Mouse (Mus musculus): ENCODE measurements at regions not wholly inside any gene's neighbourhood (a gene's known extent, or its start where the extent isn't known, plus 50 kb on each side); places are given as distances from the start of the nearest gene placed in this dataset.
A peak's percentile ranks its signal among the peaks of the same experiment; 100 is the strongest.

DNA sequence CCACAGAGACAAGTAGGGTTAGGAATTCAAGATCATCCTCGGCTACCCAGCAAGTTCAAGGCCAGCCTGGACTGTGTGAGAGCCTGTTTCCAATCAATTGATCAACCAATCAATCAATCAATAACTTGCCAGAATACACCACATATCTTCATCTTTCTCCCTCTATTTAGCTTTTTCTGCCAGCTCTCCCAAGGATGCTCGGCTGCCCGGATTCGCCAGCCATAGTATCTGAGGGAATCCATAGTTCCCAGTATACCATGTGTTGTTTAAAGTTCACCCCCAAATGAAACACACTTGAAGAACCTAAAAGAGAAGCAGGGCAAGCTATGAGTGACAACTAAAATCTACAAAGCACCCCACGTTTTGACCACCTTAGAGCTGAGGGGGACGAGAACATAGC is 119.3 kb upstream of the Hnrnpa3 start:
- no peaks in the 10 kb centered on the region for H3K27me3 ChIP-seq (replicated peaks; ENCODE audit: control insufficient read depth, insufficient read depth, low read length)
- no peaks in the 10 kb centered on the region for H3K4me1 ChIP-seq (ENCODE audit: control insufficient read depth, insufficient read depth, low read length)
- H3K4me3 ChIP-seq (ENCODE audit: low read depth, low read length): no peak overlapping the region
- no peaks in the 10 kb centered on the region for H3K9me3 ChIP-seq (ENCODE audit: control insufficient read depth, low read length)
- H3K4me2 ChIP-seq (ENCODE audit: low read depth, low read length): no peak overlapping the region
- no peak overlapping the region for H3K27ac ChIP-seq (replicated peaks; ENCODE audit: low read depth, low read length)
- no peaks in the 10 kb centered on the region for H3K36me3 ChIP-seq (ENCODE audit: control insufficient read depth, insufficient read depth, low read length)
- 92% methylated on average over 6 of the region's 6 CpGs for WGBS
- no peak for ATAC-seq (ENCODE audit: low read depth)
- H3K9ac ChIP-seq (ENCODE audit: low read depth, low read length): no peak overlapping the region
- no peak for DNase-seq (ENCODE audit: low spot score)

DNA sequence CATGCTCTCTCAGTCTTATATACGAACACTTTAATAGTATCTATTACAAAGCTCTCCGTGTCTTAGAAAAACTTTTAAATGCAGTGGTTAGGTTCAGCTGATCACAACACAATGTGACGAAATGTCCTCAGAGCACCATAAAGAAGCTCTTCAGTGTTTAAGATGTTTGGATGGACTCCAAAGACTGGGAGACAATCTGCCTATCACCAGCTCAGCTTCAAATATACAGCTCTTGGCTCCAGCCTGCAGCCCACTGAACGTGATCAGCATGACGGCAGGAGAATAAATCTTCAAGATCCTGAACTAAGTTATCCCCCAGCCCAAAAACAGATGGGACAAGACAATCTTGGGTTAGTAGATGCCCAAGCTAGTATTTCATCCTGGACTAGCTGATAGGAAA is 116.7 kb upstream of the Hnrnpa3 start:
- H3K4me2 ChIP-seq (ENCODE audit: low read depth, low read length): no peak overlapping the region
- H3K4me1 ChIP-seq (ENCODE audit: control insufficient read depth, insufficient read depth, low read length): no peaks in the 10 kb centered on the region
- no peak overlapping the region for H3K4me3 ChIP-seq (ENCODE audit: low read depth, low read length)
- no peak for ATAC-seq (ENCODE audit: low read depth)
- H3K27me3 ChIP-seq (replicated peaks; ENCODE audit: control insufficient read depth, insufficient read depth, low read length): no peaks in the 10 kb centered on the region
- WGBS: 62% methylated on average over 5 of the region's 5 CpGs
- peak; percentile 49 for DNase-seq (ENCODE audit: low spot score)
- H3K27ac ChIP-seq (replicated peaks; ENCODE audit: low read depth, low read length): no peak overlapping the region
- no peaks in the 10 kb centered on the region for H3K36me3 ChIP-seq (ENCODE audit: control insufficient read depth, insufficient read depth, low read length)
- H3K9ac ChIP-seq (ENCODE audit: low read depth, low read length): no peak overlapping the region
- no peaks in the 10 kb centered on the region for H3K9me3 ChIP-seq (ENCODE audit: control insufficient read depth, low read length)

DNA sequence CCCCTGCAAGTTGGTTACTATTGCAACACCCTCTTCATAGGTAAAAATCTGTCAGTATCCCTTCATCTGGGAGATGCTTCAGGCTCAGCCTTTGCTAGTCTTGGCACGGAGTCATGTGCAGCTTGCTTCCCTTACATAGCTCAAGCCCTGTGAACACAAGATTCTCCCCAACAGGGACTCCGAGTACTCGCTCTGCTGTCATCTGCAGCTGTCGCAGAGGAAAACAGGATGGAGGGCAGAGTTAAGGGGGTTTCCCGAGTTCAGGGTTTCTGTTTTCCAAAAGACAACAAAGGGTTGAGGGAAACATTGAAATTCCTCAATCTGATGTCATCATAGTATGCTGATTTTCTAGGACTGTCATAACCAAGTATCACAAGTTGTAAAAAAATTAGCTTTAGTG is 116.3 kb upstream of the Hnrnpa3 start:
- Histone ChIP-seq H3K4me2 (ENCODE audit: low read depth, low read length) (no peak overlapping the region), H3K4me3 (ENCODE audit: low read depth, low read length) (no peak overlapping the region), H3K36me3 (ENCODE audit: control insufficient read depth, insufficient read depth, low read length) (no peaks in the 10 kb centered on the region), H3K4me1 (ENCODE audit: control insufficient read depth, insufficient read depth, low read length) (no peaks in the 10 kb centered on the region), H3K27ac (replicated peaks; ENCODE audit: low read depth, low read length) (no peak overlapping the region), H3K9me3 (ENCODE audit: control insufficient read depth, low read length) (no peaks in the 10 kb centered on the region), H3K27me3 (replicated peaks; ENCODE audit: control insufficient read depth, insufficient read depth, low read length) (no peaks in the 10 kb centered on the region), H3K9ac (ENCODE audit: low read depth, low read length) (no peak overlapping the region)
- WGBS: 54% methylated on average over 5 of the region's 5 CpGs
- DNase-seq (ENCODE audit: low spot score) (peak; percentile 70), ATAC-seq (ENCODE audit: low read depth) (no peak)

DNA sequence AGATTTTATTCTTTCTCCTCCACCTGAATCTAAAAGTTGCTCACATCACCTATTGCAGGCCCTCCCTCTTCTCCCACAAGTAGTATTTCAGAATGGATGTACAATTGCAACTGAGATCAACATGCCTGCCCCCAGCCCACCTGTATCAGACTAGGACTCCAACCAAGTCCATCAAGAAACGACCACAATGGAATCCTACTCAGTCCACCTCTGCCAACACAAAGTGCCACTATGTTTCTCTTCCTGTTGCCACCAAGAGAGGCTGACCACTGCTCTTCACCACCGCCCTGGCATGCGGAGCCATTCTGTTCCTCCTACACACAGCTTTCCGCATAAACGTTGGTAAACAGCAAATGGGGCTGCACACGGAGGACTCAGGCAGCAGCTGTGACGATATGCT is 113.1 kb upstream of the Hnrnpa3 start:
- ATAC-seq (ENCODE audit: low read depth) (no peak), DNase-seq (ENCODE audit: low spot score) (no peak)
- Histone ChIP-seq H3K9ac (ENCODE audit: low read depth, low read length) (no peak overlapping the region), H3K4me2 (ENCODE audit: low read depth, low read length) (no peak overlapping the region), H3K4me3 (ENCODE audit: low read depth, low read length) (no peak overlapping the region), H3K36me3 (ENCODE audit: control insufficient read depth, insufficient read depth, low read length) (no peaks in the 10 kb centered on the region), H3K9me3 (ENCODE audit: control insufficient read depth, low read length) (no peaks in the 10 kb centered on the region), H3K27me3 (replicated peaks; ENCODE audit: control insufficient read depth, insufficient read depth, low read length) (no peaks in the 10 kb centered on the region), H3K27ac (replicated peaks; ENCODE audit: low read depth, low read length) (no peak overlapping the region), H3K4me1 (ENCODE audit: control insufficient read depth, insufficient read depth, low read length) (no peaks in the 10 kb centered on the region)
- WGBS: 83% methylated on average over 7 of the region's 7 CpGs

DNA sequence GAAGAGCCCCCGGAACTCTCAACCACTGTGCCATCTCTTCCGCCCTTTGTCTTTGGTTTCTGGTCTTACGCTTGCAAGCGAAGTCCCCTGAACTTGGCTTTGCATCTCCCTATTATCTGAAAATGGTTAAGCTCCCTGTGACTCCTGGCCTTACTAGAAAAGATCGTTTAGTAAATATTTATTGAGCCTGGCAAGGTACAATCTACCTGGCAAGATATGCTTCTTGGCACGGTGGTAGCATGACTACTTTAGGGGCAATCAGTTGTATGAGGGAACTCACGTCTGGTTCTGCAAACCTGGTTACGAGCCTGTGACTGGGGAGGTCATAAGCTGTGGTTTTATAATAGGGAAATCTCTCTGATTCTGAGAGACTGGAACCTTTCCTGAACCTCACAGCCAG is 103.4 kb upstream of the Hnrnpa3 start:
- no peak overlapping the region for H3K9ac ChIP-seq (ENCODE audit: low read depth, low read length)
- no peaks in the 10 kb centered on the region for H3K9me3 ChIP-seq (ENCODE audit: control insufficient read depth, low read length)
- ATAC-seq (ENCODE audit: low read depth) (no peak), DNase-seq (ENCODE audit: low spot score) (no peak)
- no peaks in the 10 kb centered on the region for H3K27me3 ChIP-seq (replicated peaks; ENCODE audit: control insufficient read depth, insufficient read depth, low read length)
- no peak overlapping the region for H3K4me2 ChIP-seq (ENCODE audit: low read depth, low read length)
- no peak overlapping the region for H3K4me3 ChIP-seq (ENCODE audit: low read depth, low read length)
- 92% methylated on average over 8 of the region's 8 CpGs for WGBS
- H3K4me1 ChIP-seq (ENCODE audit: control insufficient read depth, insufficient read depth, low read length): no peaks in the 10 kb centered on the region; the same call in 1 of the 2 replicates
- no peaks in the 10 kb centered on the region for H3K36me3 ChIP-seq (ENCODE audit: control insufficient read depth, insufficient read depth, low read length)
- H3K27ac ChIP-seq (replicated peaks; ENCODE audit: low read depth, low read length): no peak overlapping the region

DNA sequence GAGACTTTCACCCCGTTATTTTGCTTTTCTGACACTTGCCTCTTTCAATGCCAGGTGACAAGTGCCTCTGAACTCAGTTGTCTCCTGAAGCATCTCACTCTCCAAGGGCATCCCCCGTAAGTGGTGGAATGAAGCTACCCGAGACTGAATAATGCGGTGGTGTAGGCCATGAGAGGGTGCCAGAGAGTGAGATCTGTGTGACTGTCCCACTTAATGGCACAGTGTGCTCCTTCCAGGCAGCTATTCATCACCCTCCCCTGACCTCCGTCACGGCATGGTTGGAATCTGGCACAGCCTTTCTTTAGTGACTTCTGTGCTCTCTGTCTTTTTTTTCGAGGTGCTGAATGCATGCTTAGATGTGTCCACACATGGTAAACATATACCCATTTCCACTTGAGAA is 102.3 kb upstream of the Hnrnpa3 start:
- Histone ChIP-seq H3K4me2 (ENCODE audit: low read depth, low read length) (no peak overlapping the region), H3K9me3 (ENCODE audit: control insufficient read depth, low read length) (no peaks in the 10 kb centered on the region), H3K4me1 (ENCODE audit: control insufficient read depth, insufficient read depth, low read length) (no peaks in the 10 kb centered on the region; the same call in 1 of the 2 replicates), H3K27ac (replicated peaks; ENCODE audit: low read depth, low read length) (no peak overlapping the region), H3K9ac (ENCODE audit: low read depth, low read length) (no peak overlapping the region), H3K4me3 (ENCODE audit: low read depth, low read length) (no peak overlapping the region), H3K36me3 (ENCODE audit: control insufficient read depth, insufficient read depth, low read length) (no peaks in the 10 kb centered on the region), H3K27me3 (replicated peaks; ENCODE audit: control insufficient read depth, insufficient read depth, low read length) (no peaks in the 10 kb centered on the region)
- DNase-seq (ENCODE audit: low spot score) (no peak), ATAC-seq (ENCODE audit: low read depth) (no peak)
- 67% methylated on average over 7 of the region's 7 CpGs for whole genome bisulfite sequencing

DNA sequence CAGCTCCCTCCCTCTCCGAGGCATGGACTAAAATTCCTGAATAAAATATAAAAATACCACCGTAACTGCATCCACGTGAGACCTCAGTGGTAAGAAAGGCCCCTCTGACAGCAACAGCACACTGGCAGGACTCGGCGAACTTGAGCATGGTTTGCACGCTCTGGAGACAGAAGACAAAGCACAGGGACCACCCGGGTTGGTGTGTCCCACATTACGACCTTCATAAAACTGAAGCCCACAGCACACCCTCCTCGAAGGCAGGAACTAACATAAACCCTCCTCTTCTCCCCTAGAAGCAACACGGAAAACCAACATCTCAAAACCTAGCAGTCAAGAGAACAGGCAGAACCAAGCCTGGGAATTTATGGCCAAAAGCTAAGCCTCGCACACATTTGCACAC is 101.7 kb upstream of the Hnrnpa3 start:
- DNase-seq (ENCODE audit: low spot score): no peak
- Histone ChIP-seq H3K4me2 (ENCODE audit: low read depth, low read length) (no peak overlapping the region), H3K9me3 (ENCODE audit: control insufficient read depth, low read length) (no peaks in the 10 kb centered on the region), H3K36me3 (ENCODE audit: control insufficient read depth, insufficient read depth, low read length) (no peaks in the 10 kb centered on the region), H3K9ac (ENCODE audit: low read depth, low read length) (no peak overlapping the region), H3K4me1 (ENCODE audit: control insufficient read depth, insufficient read depth, low read length) (no peaks in the 10 kb centered on the region; the same call in 1 of the 2 replicates), H3K27me3 (replicated peaks; ENCODE audit: control insufficient read depth, insufficient read depth, low read length) (no peaks in the 10 kb centered on the region), H3K27ac (replicated peaks; ENCODE audit: low read depth, low read length) (no peak overlapping the region), H3K4me3 (ENCODE audit: low read depth, low read length) (no peak overlapping the region)
- 55% methylated on average over 11 of the region's 11 CpGs for WGBS
- no peak for ATAC-seq (ENCODE audit: low read depth)

DNA sequence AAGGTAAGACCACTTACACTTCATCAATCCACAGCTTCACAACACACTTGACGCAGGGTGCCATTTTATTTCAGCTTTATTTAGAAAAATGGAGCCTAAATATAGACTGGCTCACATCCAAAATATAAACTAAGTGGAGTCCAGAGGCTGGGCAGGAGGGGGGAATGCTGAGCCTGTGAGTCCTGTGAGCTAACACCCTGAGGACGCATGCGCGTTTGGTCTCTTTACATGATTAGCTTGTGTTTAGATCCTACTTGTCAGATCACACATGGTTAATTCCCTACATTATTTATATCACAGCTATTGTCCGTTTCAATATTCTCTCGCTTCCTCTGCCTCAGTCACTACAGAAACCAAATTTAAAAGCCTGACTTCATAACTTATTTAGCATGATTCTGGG is 99.1 kb upstream of the Hnrnpa3 start:
- no peak overlapping the region for H3K9ac ChIP-seq (ENCODE audit: low read depth, low read length)
- H3K36me3 ChIP-seq (ENCODE audit: control insufficient read depth, insufficient read depth, low read length): no peaks in the 10 kb centered on the region
- H3K4me3 ChIP-seq (ENCODE audit: low read depth, low read length): no peak overlapping the region
- H3K4me2 ChIP-seq (ENCODE audit: low read depth, low read length): no peak overlapping the region
- H3K27ac ChIP-seq (replicated peaks; ENCODE audit: low read depth, low read length): no peak overlapping the region
- no peaks in the 10 kb centered on the region for H3K9me3 ChIP-seq (ENCODE audit: control insufficient read depth, low read length)
- ATAC-seq (ENCODE audit: low read depth): no peak
- H3K27me3 ChIP-seq (replicated peaks; ENCODE audit: control insufficient read depth, insufficient read depth, low read length): no peaks in the 10 kb centered on the region
- DNase-seq (ENCODE audit: low spot score): peak; percentile 32
- WGBS: 62% methylated on average over 6 of the region's 6 CpGs
- H3K4me1 ChIP-seq (ENCODE audit: control insufficient read depth, insufficient read depth, low read length): no peaks in the 10 kb centered on the region; the same call in 1 of the 2 replicates

DNA sequence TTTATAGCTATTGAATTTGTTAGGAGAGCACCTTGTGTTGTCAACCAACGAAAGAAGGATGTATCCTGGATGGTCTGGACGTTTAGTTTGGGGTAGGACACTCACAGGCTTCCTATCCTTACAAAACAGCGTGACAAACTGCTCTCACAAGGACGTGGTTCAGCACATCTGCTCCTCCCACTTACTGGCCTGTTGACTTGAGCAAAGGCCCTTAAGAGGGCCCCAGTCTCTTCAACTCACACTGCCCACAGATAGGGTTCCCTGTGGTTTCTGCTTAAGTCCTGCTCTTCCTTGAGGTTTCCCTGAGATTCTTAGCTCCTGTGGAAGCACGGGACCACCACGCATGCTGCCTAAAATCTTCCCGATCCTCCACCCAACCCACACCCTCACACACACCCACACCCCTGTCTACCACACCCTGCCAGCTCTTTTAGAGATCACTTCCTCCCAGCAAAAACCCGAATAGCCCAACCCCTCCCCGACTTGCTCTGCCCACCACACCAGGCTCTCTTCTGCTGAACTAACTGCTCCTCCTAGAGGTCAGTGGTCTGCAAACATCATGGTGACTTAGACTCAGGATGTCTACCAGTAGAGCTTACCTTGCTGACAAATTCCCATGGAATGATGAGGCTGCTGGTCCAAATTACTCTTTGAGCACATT is 95.7 kb upstream of the Hnrnpa3 start:
- 65% methylated on average over 9 of the region's 9 CpGs for WGBS
- ATAC-seq (ENCODE audit: low read depth) (no peak), DNase-seq (ENCODE audit: low spot score) (no peak)

More for the DNA sequence above, 95.7 kb upstream of the Hnrnpa3 start:
- H3K9me3 ChIP-seq (ENCODE audit: control insufficient read depth, low read length): no peaks in the 10 kb centered on the region
- no peak overlapping the region for H3K27ac ChIP-seq (replicated peaks; ENCODE audit: low read depth, low read length)
- no peak overlapping the region for H3K9ac ChIP-seq (ENCODE audit: low read depth, low read length)
- no peak overlapping the region for H3K4me2 ChIP-seq (ENCODE audit: low read depth, low read length)
- no peaks in the 10 kb centered on the region; the same call in 1 of the 2 replicates for H3K4me1 ChIP-seq (ENCODE audit: control insufficient read depth, insufficient read depth, low read length)
- no peaks in the 10 kb centered on the region for H3K27me3 ChIP-seq (replicated peaks; ENCODE audit: control insufficient read depth, insufficient read depth, low read length)
- no peaks in the 10 kb centered on the region for H3K36me3 ChIP-seq (ENCODE audit: control insufficient read depth, insufficient read depth, low read length)
- no peak overlapping the region for H3K4me3 ChIP-seq (ENCODE audit: low read depth, low read length)
